ENCODE assay signal across 9 mouse cellular contexts in the genomic region with DNA sequence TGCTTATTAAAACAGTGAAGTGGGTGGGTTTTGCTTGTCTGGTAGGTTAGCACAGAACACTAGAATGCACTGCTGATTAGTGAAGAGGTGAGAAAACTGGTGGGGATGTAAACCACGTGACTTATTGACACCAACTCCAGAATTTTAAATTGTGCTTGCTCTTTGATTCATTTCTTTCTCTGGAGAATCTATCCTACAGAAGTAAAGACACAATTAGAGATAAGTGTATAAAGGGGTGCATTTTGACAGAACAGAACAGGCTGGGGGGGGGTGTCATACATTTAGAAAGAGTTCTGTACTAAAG. TPM values are rescaled to one million over a fixed set of nuclear protein-coding genes. Genes with fewer than 3 reads are reported as not detected.
DNase-seq lines count a peak whose midpoint lies in the region; ATAC-seq and TF ChIP-seq lines count a peak whose summit lies in the region.
"Had no signal": no experiment of that assay in that cellular context is flagged by ENCODE, and none has a peak within 500 bp of the region (broad histone marks: within the 10 kb centered on the region; RNA-seq: fewer than 3 reads in every experiment).

No protein-coding gene starts in this region.

- peaks cover 18% of the 10 kb centered on the region for H3K4me1 ChIP-seq in lung, embryonic 16.5 days (replicated peaks; ENCODE audit: control insufficient read depth, insufficient read depth, low read length)
- peaks cover 2% of the 10 kb centered on the region; the same call in 1 of the 2 replicates for H3K4me1 ChIP-seq in embryonic fibroblast, embryonic 13.5 days (ENCODE audit: control insufficient read depth, insufficient read depth, low read length)
- peaks cover 5% of the 10 kb centered on the region for H3K4me1 ChIP-seq in limb, embryonic 11.5 days (ENCODE audit: control insufficient read depth, insufficient read depth, low read length)
- no peaks in the 10 kb centered on the region for H3K4me1 ChIP-seq in olfactory bulb, adult 2 months (ENCODE audit: control insufficient read depth, insufficient read depth, low read length)

- peak overlapping the region; percentile 94 for H3K4me2 ChIP-seq in lung, embryonic 16.5 days (ENCODE audit: low read depth, low read length)
- H3K4me2 ChIP-seq in limb, embryonic 11.5 days (ENCODE audit: low read depth, severe bottlenecking), result peak overlapping the region; percentile 98

- WGBS in lung, embryonic 16.5 days, result 17% methylated on average over 1 of the region's 1 CpGs
- WGBS in limb, embryonic 11.5 days, result 31% methylated on average over 1 of the region's 1 CpGs
- 5% methylated on average over 1 of the region's 1 CpGs for WGBS in olfactory bulb, adult 2 months

- no peak for TF ChIP-seq POLR2A in embryonic fibroblast, embryonic 13.5 days (IDR thresholded peaks at IDR 0.05; ENCODE audit: low read depth, low read length)
- no peak for TF ChIP-seq POLR2A in olfactory bulb, adult 2 months (IDR thresholded peaks at IDR 0.05; ENCODE audit: insufficient read depth, low read depth, low read length)

- H3K9ac ChIP-seq in lung, embryonic 16.5 days (ENCODE audit: low read length), result no peak overlapping the region
- H3K9ac ChIP-seq in limb, embryonic 11.5 days (ENCODE audit: low read length), result no peak overlapping the region

- DNase-seq in lung, postnatal 10 days, result no peak
- no peak for DNase-seq in limb, embryonic 11.5 days (ENCODE audit: low spot score)
- no peak for DNase-seq in adrenal gland, postnatal 25 days
- no peak for DNase-seq in thymus, postnatal 14 days
- no peak for DNase-seq in ovary, adult 18-20 months (ENCODE audit: low spot score)
- DNase-seq: lung, adult 18-20 months had no signal

- no peaks in the 10 kb centered on the region for H3K9me3 ChIP-seq in lung, embryonic 16.5 days (ENCODE audit: control insufficient read depth, low read length)
- no peaks in the 10 kb centered on the region for H3K9me3 ChIP-seq in limb, embryonic 11.5 days (ENCODE audit: control insufficient read depth, low read length)

- ATAC-seq in lung, embryonic 16.5 days (ENCODE audit: low read depth), result no peak
- no peak for ATAC-seq in limb, embryonic 11.5 days (ENCODE audit: insufficient number of reproducible peaks, low FRiP score, low TSS enrichment, low read depth)

- no peak for TF ChIP-seq CTCF in embryonic fibroblast, embryonic 13.5 days (IDR thresholded peaks at IDR 0.05; ENCODE audit: borderline replicate concordance, insufficient read depth, low read length)
- TF ChIP-seq CTCF in olfactory bulb, adult 2 months (IDR thresholded peaks at IDR 0.05; ENCODE audit: insufficient read depth, low read depth, low read length), result no peak

- no peaks in the 10 kb centered on the region for H3K36me3 ChIP-seq in lung, embryonic 16.5 days (ENCODE audit: control insufficient read depth, insufficient read depth, low read length)
- no peaks in the 10 kb centered on the region for H3K36me3 ChIP-seq in limb, embryonic 11.5 days (ENCODE audit: control insufficient read depth, insufficient read depth, low read length)

- no peaks in the 10 kb centered on the region for H3K27me3 ChIP-seq in lung, embryonic 16.5 days (ENCODE audit: control insufficient read depth, insufficient read depth, low read depth, low read length)
- H3K27me3 ChIP-seq in limb, embryonic 11.5 days (ENCODE audit: control insufficient read depth, insufficient read depth, low read length), result no peaks in the 10 kb centered on the region

- H3K4me3 ChIP-seq in lung, embryonic 16.5 days (ENCODE audit: low read length), result peak overlapping the region; percentile 98
- peak overlapping the region; percentile 93 for H3K4me3 ChIP-seq in embryonic fibroblast, embryonic 13.5 days (ENCODE audit: insufficient read depth, low read length)
- peak overlapping the region; percentile 95 for H3K4me3 ChIP-seq in limb, embryonic 11.5 days (ENCODE audit: low read depth, low read length)
- H3K4me3 ChIP-seq in olfactory bulb, adult 2 months (ENCODE audit: insufficient read depth, low read depth, low read length), result peak overlapping the region; percentile 80

- H3K27ac ChIP-seq in lung, embryonic 16.5 days (ENCODE audit: low read length), result no peak overlapping the region
- H3K27ac ChIP-seq in embryonic fibroblast, embryonic 13.5 days (ENCODE audit: insufficient read depth, low read length), result no peak overlapping the region
- H3K27ac ChIP-seq in limb, embryonic 11.5 days (replicated peaks; ENCODE audit: low read depth, low read length), result no peak overlapping the region
- no peak overlapping the region for H3K27ac ChIP-seq in olfactory bulb, adult 2 months (ENCODE audit: insufficient read depth, low read depth, low read length)

RNA-seq across cellular contexts. Expression of gene Edem3, which starts 1.2 kb away (rescaled TPM):
- polyA plus RNA-seq in lung, embryonic 16.5 days (2015; fragmentation: Nextera tagmentation; extraction: Ambion mirVana), result 15.9 and 17.7 TPM in 2 replicates
- 40.1 and 42.0 TPM in 2 replicates for polyA plus RNA-seq in embryonic fibroblast, embryonic 13.5 days (2011; ENCODE audit: insufficient read length, low read depth, missing spikeins)
- polyA plus RNA-seq in limb, embryonic 11.5 days (2014; fragmentation: Nextera tagmentation; extraction: Ambion mirVana), result 20.7 and 25.2 TPM in 2 replicates
- 72.2 TPM in 1 of 2 replicates, not detected in the other for polyA plus RNA-seq in olfactory bulb, adult 2 months (2012; ENCODE audit: insufficient read depth, insufficient read length, low replicate concordance, missing spikeins)
- 129 and 132 TPM in 2 replicates for total RNA-seq in adrenal gland, postnatal 25 days (2021)
